Mouse (Mus musculus): ENCODE measurements around the gene Rasgef1a.

The Rasgef1a gene

GRCm38 (mm10) chr6:118127827-118128487 is 116.7 kb downstream of the Rasgef1a start:
- DNase-seq (ENCODE audit: low spot score in 2 of 2) = no peak

- DNase-seq (ENCODE audit: low spot score in 2 of 2) = no peak
These were observed 118.8 kb downstream of the Rasgef1a start for GRCm38 (mm10) chr6:118130022-118130421.

- DNase-seq (ENCODE audit: low spot score in 2 of 2) = no peak
These were observed 123.2 kb downstream of the Rasgef1a start for GRCm38 (mm10) chr6:118134461-118134860.

- no peak for DNase-seq (ENCODE audit: low spot score in 2 of 2)
These were observed 125.9 kb downstream of the Rasgef1a start for GRCm38 (mm10) chr6:118137148-118137547.

- peak; percentile 89 to 90 for DNase-seq (ENCODE audit: low spot score in 2 of 2)
These were observed 127.8 kb downstream of the Rasgef1a start, which contains the start of gene Csgalnact2 for GRCm38 (mm10) chr6:118138731-118139709. Gene Csgalnact2 (minus strand): TSS chr6:118139140.

- no peak for DNase-seq (ENCODE audit: low spot score in 2 of 2)
These were observed 129.7 kb downstream of the Rasgef1a start for GRCm38 (mm10) chr6:118140961-118141360.

Data from right cerebral cortex, adult 2 months (tissue).